Mouse (Mus musculus) MN1 (cell line): ENCODE data around the gene Dock1.

Experiments
- DNase-seq: peaks from one replicate; pipeline ENCODE4 v3.0.0-alpha.2; 2016; ENCODE audit warnings: low spot score

Dock1 gene

GRCm38 (mm10) chr7:134961608-134962007 lies 291.2 kb downstream of the Dock1 start:
- no peak for DNase-seq

GRCm38 (mm10) chr7:134990244-134990643 lies 319.8 kb downstream of the Dock1 start:
- DNase-seq: no peak

GRCm38 (mm10) chr7:134990911-134991310 lies 320.5 kb downstream of the Dock1 start:
- no peak for DNase-seq

- DNase-seq: no peak
Observed at GRCm38 (mm10) chr7:134994983-134995382, 324.5 kb downstream of the Dock1 start.

- no peak for DNase-seq
Observed at GRCm38 (mm10) chr7:135002216-135002615, 331.8 kb downstream of the Dock1 start.

- DNase-seq: no peak
Observed at GRCm38 (mm10) chr7:135002891-135003290, 332.4 kb downstream of the Dock1 start.

- no peak for DNase-seq
Observed at GRCm38 (mm10) chr7:135005964-135006560, 335.6 kb downstream of the Dock1 start.

- no peak for DNase-seq
Observed at GRCm38 (mm10) chr7:135008021-135008420, 337.6 kb downstream of the Dock1 start.

GRCm38 (mm10) chr7:135010997-135011396 lies 340.5 kb downstream of the Dock1 start:
- no peak for DNase-seq

GRCm38 (mm10) chr7:135017531-135017930 lies 347.1 kb downstream of the Dock1 start:
- no peak for DNase-seq

GRCm38 (mm10) chr7:135020762-135021161 lies 350.3 kb downstream of the Dock1 start:
- DNase-seq: no peak

- DNase-seq: no peak
Observed at GRCm38 (mm10) chr7:135021544-135022100, 351.2 kb downstream of the Dock1 start.

GRCm38 (mm10) chr7:135024531-135024930 lies 354.1 kb downstream of the Dock1 start:
- DNase-seq: no peak

- no peak for DNase-seq
Observed at GRCm38 (mm10) chr7:135028716-135029115, 358.3 kb downstream of the Dock1 start.

- no peak for DNase-seq
Observed at GRCm38 (mm10) chr7:135029136-135029535, 358.7 kb downstream of the Dock1 start.

- DNase-seq: no peak
Observed at GRCm38 (mm10) chr7:135031466-135031865, 361.0 kb downstream of the Dock1 start.

GRCm38 (mm10) chr7:135034811-135035210 lies 364.4 kb downstream of the Dock1 start:
- DNase-seq: no peak

GRCm38 (mm10) chr7:135035651-135036050 lies 365.2 kb downstream of the Dock1 start:
- no peak for DNase-seq

- DNase-seq: no peak
Observed at GRCm38 (mm10) chr7:135038930-135039329, 368.5 kb downstream of the Dock1 start.

GRCm38 (mm10) chr7:135043931-135044765 lies 373.7 kb downstream of the Dock1 start:
- no peak for DNase-seq

GRCm38 (mm10) chr7:135049416-135049815 lies 379.0 kb downstream of the Dock1 start:
- no peak for DNase-seq

- DNase-seq: no peak
Observed at GRCm38 (mm10) chr7:135053186-135053715, 382.8 kb downstream of the Dock1 start.

GRCm38 (mm10) chr7:135054664-135055063 lies 384.2 kb downstream of the Dock1 start:
- DNase-seq: no peak
